Mouse (Mus musculus) frontal cortex, adult 2 months (tissue): Measurements from ENCODE around the gene Carmil1. TPM values are rescaled to one million over a fixed set of nuclear protein-coding genes. Genes with fewer than 3 reads are reported as not detected.

Experiments
- DNase-seq, 2 experiments: peaks; one replicate each; pipeline ENCODE4 v3.0.0; 2022; ENCODE audit warnings: low spot score in 1 of 2; ENCODE audit errors: extremely low spot score in 1 of 2
- polyA plus RNA-seq: library from polyadenylated mRNA; depleted of rRNA; stranded (reverse); fragments of >200 nt; gene quantifications from 2 replicates; pipeline ENCODE4 v1.2.3, GENCODE M21; 2012; rRNA removed

The Carmil1 gene
- polyA plus RNA-seq, 1 experiment, result 36.1 TPM

- no peak for DNase-seq
Measured at GRCm38 (mm10) chr13:23985130-23985529, 295.5 kb downstream of the Carmil1 start.

- DNase-seq, result no peak
Measured at GRCm38 (mm10) chr13:23972271-23972670, 308.3 kb downstream of the Carmil1 start.

GRCm38 (mm10) chr13:23971870-23972269, 308.7 kb downstream of the Carmil1 start:
- DNase-seq, result no peak

- no peak for DNase-seq
Measured at GRCm38 (mm10) chr13:23964909-23965308, 315.7 kb downstream of the Carmil1 start.

Other genes starting within 250 kb of the Carmil1 start
- 0.10 and 0.11 TPM in 2 replicates for gene Cmah, start 46.6 kb upstream of the Carmil1 start, polyA plus RNA-seq